Mouse (Mus musculus) splenic B cell, adult 2 months (primary cell): ENCODE data around the gene Rsph9.

Source experiments
- DNase-seq: peaks from one replicate; pipeline ENCODE4 v3.0.0-alpha.2; 2011; ENCODE audit warnings: low read depth, low spot score
- H3K27me3 ChIP-seq: 2 replicates; pipeline ENCODE4 v1.6.1; 2012; ENCODE audit warnings: mild to moderate bottlenecking, low read length, moderate library complexity, mixed read lengths; ENCODE audit not compliant: control insufficient read depth, poor library complexity, insufficient read depth, severe bottlenecking
- H3K36me3 ChIP-seq: 2 replicates; pipeline ENCODE4 v1.6.1; 2012; ENCODE audit warnings: mild to moderate bottlenecking, low read length, moderate library complexity, mixed read lengths; ENCODE audit not compliant: control insufficient read depth, poor library complexity, insufficient read depth, severe bottlenecking

The Rsph9 gene

GRCm38 (mm10) chr17:46160686-46161085, 16.7 kb upstream of the Rsph9 start, which contains the start of gene Gtpbp2:
Gene Gtpbp2, plus strand, starts transcription at chr17:46161032.
- no peaks in the 10 kb centered on the region for H3K27me3 ChIP-seq
- DNase-seq = peak; percentile 99

GRCm38 (mm10) chr17:46160090-46160662, 16.2 kb upstream of the Rsph9 start:
- DNase-seq = peak; percentile 90
- Histone ChIP-seq H3K27me3 (no peaks in the 10 kb centered on the region), H3K36me3 (peaks cover 5% of the 10 kb centered on the region)

More at GRCm38 (mm10) chr17:46160686-46161085, 16.7 kb upstream of the Rsph9 start, which contains the start of gene Gtpbp2:
- H3K36me3 ChIP-seq = peaks cover 9% of the 10 kb centered on the region

- DNase-seq = no peak
- Histone ChIP-seq H3K36me3 (no peaks in the 10 kb centered on the region), H3K27me3 (no peaks in the 10 kb centered on the region)
These were observed 15.2 kb upstream of the Rsph9 start for GRCm38 (mm10) chr17:46159236-46159635.

GRCm38 (mm10) chr17:46157131-46157530, 13.1 kb upstream of the Rsph9 start:
- DNase-seq = no peak
- no peaks in the 10 kb centered on the region for H3K36me3 ChIP-seq
- no peaks in the 10 kb centered on the region for H3K27me3 ChIP-seq

- no peak for DNase-seq
- Histone ChIP-seq H3K36me3 (no peaks in the 10 kb centered on the region), H3K27me3 (no peaks in the 10 kb centered on the region)
These were observed 12.7 kb upstream of the Rsph9 start for GRCm38 (mm10) chr17:46156680-46157079.

GRCm38 (mm10) chr17:46154336-46154735, 10.3 kb upstream of the Rsph9 start:
- Histone ChIP-seq H3K36me3 (peaks cover 4% of the 10 kb centered on the region; the same call in 1 of the 2 replicates), H3K27me3 (no peaks in the 10 kb centered on the region)
- peak; percentile 46 for DNase-seq

- DNase-seq = peak; percentile 95
These were observed 9.1 kb upstream of the Rsph9 start, which contains the start of gene Mad2l1bp for GRCm38 (mm10) chr17:46152847-46153782. Gene Mad2l1bp, minus strand, starts transcription at chr17:46153553.

GRCm38 (mm10) chr17:46139872-46140271, 4.1 kb downstream of the Rsph9 start:
- H3K36me3 ChIP-seq = no peaks in the 10 kb centered on the region
- DNase-seq = no peak

More at GRCm38 (mm10) chr17:46152847-46153782, 9.1 kb upstream of the Rsph9 start, which contains the start of gene Mad2l1bp:
- peaks cover 4% of the 10 kb centered on the region; the same call in 1 of the 2 replicates for H3K36me3 ChIP-seq
- no peaks in the 10 kb centered on the region for H3K27me3 ChIP-seq

GRCm38 (mm10) chr17:46138563-46139236, 5.3 kb downstream of the Rsph9 start:
- DNase-seq = no peak
- Histone ChIP-seq H3K27me3 (no peaks in the 10 kb centered on the region), H3K36me3 (no peaks in the 10 kb centered on the region)

More at GRCm38 (mm10) chr17:46139872-46140271, 4.1 kb downstream of the Rsph9 start:
- no peaks in the 10 kb centered on the region for H3K27me3 ChIP-seq

GRCm38 (mm10) chr17:46132862-46133261, 11.2 kb downstream of the Rsph9 start:
- DNase-seq = no peak
- Histone ChIP-seq H3K27me3 (no peaks in the 10 kb centered on the region), H3K36me3 (no peaks in the 10 kb centered on the region; the same call in 1 of the 2 replicates)

- no peaks in the 10 kb centered on the region for H3K27me3 ChIP-seq
- peak; percentile 72 for DNase-seq
- H3K36me3 ChIP-seq = no peaks in the 10 kb centered on the region; the same call in none of the 2 replicates
These were observed 11.8 kb downstream of the Rsph9 start for GRCm38 (mm10) chr17:46132058-46132718.

- Histone ChIP-seq H3K27me3 (no peaks in the 10 kb centered on the region), H3K36me3 (peaks cover 6% of the 10 kb centered on the region)
- DNase-seq = no peak
These were observed 14.1 kb downstream of the Rsph9 start for GRCm38 (mm10) chr17:46129741-46130498.

GRCm38 (mm10) chr17:46127814-46128493, 16.1 kb downstream of the Rsph9 start:
- Histone ChIP-seq H3K27me3 (no peaks in the 10 kb centered on the region), H3K36me3 (peaks cover 14% of the 10 kb centered on the region)
- DNase-seq = no peak
